Mouse (Mus musculus) urinary bladder, postnatal 10 days (tissue): Measurements from ENCODE around the gene Avil.
A peak's percentile ranks its signal among the peaks of the same experiment; 100 is the strongest.

Experiments used
- DNase-seq: peaks from one replicate; pipeline ENCODE4 v3.0.0; 2022; ENCODE audit warnings: low spot score

The Avil gene

DNA sequence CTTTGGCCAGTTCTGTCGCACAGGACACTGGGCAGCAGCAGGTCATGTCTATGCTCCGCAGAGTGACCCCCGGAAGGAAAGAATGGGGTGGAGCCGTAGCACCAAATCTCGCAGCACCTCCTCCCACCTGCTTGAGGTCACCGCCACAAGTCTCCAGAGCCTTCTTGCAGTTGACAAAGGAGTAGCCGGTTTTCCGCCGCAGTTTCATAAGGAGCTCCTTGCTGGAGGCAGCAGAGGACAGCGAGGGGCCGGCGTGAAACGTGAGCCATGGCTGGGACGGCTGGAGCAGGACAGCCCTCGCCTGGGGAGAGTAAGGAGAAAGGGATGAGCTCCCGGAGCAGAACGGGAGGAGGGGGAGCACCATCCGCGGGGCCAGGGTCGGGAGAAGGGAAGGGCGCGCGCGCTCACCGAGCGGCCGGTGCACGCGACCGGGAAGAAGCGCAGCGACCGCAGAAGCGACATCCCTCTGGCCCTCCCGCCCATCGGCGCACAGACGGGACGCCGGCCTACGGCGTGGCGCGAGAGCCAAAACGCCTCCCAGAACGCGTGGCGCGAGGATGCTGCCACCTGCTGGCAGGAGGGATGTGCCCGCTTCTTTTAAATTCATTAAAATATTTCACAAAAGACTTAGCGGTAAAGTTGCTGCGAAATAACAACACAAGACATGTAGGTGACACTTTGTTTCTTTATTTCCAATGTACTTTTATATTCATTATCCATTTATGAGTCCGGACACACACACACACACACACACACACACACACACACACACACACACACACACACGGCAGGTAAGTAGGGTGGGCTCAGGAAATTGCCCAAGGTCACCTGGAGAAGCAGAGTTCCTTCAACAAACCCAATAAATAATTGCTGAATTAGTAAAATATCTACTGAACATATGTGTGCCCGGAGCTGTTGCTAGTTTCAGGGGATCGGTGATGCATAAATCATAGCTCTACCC is 30.1 kb downstream of the Avil start, which contains the start of gene Tsfm:
TSS of gene Tsfm (minus strand) at position 505 of the 961 bp plus-strand sequence.
- peak; percentile 86 for DNase-seq

DNA sequence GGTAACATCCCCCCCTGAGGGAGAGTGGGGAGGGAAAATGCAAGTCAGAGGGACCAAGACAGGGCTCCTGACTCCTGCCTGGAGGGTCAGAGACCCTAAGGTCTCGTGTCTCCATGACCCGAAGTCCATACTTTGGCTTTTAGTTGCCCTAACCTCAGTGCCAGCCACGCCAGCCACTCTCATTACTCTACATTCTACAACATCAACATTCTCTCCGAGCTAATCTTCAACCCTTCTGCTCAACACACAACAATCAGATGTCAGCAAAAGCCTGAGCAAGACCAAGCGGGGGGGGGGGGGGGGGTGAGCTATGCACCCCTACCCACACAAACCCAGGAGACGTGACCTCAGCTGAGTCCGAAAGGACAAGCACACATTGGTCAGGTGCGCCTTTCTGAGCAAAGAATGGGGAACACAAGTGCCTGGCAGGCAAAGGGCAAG is 32.8 kb downstream of the Avil start:
- DNase-seq = no peak

DNA sequence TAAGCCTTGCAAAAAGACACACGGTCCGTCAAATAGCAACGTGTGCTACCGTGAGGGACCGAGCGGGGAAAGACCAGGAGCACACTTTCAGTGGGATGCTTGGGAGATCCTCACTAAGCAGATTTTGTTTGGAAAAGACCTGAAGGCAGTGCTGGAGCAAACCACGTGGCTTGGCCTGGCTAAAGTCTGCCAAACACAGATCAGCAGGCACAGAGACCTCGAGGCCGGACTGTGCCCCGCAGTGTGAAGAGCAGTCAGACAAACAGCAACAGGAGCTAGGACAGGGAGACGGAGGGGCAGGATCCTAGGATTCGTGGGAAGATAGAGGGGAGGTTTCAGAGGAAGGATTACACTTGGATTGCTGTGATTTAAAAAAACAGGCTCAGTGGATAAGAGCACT is 35.8 kb downstream of the Avil start:
- no peak for DNase-seq

DNA sequence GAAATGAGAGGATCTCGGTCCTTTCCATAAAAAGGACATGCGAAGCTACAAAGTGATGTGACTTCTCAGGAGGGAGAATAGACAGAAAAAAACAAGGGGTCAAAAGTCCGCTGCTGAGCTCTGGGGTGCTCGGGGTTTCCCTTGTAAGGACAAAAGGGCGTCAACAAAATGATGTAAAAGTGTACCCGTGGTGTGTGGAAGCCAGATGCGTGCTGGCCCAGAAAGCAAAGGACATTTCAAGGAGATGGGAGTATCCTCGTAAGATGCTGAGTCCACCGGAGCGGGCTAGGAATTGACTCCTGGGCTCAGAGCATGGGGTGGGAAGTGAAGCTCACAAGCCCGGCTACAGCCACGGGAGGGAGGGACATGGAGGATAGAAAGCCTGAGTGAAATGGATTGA is 37.1 kb downstream of the Avil start:
- no peak for DNase-seq

DNA sequence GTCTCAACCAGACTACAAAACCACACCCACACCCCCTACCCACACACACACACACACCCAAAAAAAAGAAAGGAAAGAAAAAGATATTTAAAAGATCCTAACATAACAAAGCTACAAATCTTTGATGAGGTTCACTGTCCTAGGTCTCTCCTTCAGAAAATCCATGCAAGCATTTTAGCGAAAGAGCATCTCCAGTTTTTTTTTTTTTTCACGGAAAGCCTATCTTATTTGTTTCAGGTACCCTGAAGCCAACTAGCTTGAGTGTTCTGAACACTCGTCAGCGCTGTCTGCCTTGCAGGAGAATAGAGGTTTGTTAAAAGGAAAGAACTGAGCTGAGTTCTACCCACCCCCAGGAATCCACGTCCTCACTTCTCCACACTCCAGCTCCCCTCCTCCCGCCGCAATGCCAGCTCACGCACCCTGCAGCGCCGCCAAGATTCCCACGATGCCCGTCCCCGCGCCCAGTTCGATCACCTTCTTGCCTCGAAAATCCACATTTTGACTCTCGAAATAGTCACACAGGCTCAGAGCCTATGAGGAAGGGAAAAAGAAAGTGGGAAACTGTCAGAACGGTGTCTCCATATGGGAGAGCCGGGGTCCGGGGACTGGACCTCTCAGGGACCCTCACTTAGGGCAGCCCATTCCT is 40.2 kb downstream of the Avil start:
- DNase-seq = no peak

DNA sequence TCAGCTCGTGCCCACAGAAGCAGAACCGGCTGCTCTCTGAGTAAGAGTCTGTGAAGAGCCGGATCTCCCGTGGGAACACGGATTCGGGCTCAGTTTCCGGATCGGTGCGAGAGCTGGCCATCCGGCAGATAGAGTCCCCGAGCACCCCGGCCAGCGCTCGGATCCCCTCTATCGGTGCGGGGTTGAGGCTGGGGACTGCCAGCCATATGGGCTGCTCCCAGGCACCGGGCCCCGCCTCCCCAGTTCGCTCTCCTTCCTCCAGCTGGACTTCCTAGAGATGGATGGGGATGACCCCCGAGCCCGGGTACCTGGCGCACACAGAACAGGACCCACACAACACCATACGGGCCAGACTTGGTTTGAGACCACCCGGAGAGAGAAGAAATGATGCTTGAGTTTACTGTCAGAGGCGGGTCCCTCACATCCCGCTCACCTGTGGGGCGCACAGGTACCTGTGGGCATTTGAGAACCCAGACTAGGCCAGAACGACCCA is 40.8 kb downstream of the Avil start, which contains the start of the genes Mettl1 and Eef1akmt3:
TSS of gene Mettl1 (plus strand) at position 141 of the 493 bp plus-strand sequence.
TSS of gene Eef1akmt3 (minus strand) at position 240 of the 493 bp plus-strand sequence.
- DNase-seq = no peak

DNA sequence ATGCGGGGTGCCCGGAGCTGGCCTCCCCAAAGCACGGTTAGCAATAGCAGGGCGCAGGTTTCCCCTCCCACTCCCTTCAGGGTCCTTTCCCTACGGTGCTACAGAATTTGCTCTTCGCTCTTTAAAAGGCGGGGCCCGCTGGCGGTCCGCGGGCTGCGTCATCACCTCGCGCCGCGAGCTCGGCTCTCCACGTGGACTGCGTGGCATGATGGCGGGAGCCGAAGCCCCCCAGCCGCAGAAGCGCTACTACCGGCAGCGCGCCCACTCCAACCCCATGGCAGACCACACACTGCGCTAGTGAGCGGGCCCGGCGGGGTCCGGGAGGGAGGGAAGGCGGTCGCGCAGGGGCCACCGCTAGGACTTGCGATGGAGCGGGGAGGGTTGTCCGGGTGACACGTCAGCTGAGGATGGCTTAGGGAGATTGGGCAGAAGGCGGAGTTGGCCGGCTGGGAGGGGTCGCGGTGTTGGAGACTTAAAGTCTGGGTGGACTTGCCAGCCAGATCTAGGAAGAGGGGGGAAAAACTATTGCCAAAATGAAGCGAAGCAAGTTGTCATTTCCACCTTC is 41.3 kb downstream of the Avil start:
- DNase-seq = peak; percentile 65

DNA sequence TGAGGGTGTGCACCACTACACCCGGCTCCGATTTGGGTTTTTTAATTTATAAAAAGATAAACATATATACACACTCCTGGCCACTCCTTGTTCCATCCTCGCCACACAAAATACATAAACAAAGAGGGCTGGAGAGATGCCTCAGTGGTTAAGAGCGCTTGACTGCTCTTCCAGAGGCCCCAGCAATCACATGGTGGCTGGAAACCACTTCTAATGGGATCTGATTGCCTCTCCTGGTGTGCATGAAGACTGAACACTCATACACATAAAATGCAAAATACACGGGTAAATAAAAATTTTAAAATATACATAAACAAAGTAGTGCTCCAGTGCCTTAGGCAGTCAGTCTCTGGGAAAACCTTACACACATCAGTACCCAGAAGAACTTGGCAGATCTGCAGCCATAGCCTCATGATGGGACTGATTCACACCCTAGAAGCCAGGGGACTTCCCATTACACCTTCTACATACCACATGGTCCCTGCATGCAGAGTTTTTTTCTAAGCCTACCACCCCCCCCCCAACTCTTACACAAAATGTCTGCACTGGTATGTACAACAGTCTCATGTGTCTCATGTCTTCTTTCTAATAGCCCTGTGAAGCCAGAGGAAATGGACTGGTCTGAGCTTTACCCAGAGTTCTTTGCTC is 42.1 kb downstream of the Avil start:
- no peak for DNase-seq

DNA sequence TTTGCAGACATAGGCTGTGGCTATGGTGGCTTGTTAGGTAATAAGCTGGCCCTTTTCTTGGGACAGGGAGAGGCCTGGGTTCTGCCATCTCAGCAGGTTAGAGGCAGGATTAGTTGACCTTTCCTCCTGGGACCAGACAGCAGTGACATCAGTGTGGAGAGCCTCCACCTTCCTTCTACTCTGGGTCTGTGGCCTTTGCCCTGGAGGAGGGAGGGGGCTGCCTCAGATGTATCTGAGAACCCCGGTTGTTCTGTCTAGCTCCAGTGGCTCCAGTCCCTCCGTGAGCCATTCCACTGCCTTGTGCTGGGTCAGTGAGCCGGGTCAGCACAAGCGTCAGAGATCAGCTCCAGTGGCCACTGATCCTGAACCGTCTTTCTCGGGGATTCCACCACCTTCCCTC is 42.7 kb downstream of the Avil start:
- DNase-seq = no peak

DNA sequence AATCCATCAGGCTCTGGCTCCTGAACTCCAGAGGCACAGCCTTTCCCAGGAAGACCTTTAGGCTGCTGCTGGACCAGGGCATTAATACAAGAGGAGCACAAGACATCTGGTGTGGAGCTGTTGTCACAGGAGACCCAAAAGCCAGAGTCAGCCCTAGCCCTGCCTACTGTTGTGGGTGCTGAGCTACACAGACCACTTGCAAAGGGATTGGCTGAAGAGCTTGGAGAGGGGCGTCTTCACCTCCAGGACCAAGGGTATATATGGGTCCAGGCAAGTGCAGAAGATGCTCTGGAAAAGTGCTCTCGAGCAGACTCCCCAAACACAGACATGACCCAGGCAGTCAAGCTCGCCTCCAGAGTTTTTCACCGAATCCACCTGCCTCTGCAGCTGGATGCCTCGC is 47.4 kb downstream of the Avil start, which contains the start of gene Cyp27b1:
TSS of gene Cyp27b1 (plus strand) at position 297 of the 400 bp plus-strand sequence.
- DNase-seq = no peak

DNA sequence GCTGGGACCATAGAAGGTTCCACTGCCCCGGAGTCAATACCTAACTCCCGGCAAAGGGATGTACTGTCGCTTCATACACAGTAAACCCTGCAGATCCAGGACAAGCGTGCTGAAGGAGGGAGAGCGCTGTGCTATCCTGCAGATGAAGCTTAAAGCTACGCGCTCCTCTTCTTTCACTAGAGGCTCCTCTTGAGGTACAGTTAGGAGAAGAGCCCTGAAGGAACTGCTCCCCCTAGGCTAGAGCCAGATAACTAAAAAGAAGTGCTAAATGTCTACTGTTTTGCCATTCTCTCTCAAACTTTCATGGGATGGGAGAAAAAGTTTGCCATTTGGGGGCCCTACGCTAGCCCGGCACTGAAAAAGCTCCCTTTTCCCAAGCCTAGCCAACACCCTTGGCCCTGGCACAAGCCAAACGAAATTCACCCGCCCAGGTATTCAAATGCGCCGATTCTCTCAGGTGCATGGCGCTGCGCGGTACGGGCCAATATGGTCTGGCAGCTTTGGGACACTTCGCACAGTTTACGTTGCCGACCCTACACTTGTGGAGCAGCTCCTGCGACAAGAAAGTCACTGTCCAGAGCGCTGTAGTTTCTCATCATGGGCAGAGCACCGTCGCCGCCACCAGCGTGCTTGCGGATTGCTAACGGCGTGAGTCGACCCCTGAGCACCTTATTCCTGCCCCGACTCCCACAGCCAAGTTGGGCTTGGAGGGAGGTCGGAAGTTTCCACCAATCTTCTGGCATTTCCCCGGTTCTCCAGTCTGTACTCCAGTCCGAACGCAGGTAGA is 48.3 kb downstream of the Avil start:
- no peak for DNase-seq

DNA sequence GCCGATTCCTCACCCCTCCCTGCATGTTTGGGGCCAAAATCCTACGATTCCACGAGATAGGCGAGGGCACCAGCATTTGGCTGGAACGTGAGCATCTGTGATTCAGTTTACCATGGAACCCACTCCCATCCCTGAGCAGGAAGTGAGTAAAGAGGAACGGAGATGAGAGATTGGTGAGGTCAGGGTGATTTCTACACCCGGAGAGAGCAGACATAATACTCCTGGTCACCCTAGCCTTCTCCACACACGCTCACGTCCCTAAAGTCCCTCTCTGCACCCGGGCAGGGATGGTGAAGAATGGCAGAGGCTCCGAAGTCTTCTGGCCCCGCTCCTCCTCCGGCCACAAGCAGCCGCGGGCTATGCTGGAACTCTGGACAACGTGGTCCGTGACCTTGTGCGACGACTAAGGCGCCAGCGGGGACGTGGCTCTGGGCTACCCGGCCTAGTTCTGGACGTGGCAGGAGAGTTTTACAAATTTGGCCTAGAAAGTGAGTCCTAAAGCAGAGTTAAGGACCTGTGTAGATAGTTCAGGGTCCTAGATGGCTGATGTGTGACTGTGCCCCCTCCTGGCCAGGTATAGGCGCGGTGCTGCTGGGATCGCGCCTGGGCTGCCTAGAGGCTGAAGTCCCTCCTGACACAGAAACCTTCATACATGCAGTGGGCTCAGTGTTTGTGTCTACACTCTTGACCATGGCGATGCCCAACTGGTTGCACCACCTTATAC is 49.0 kb downstream of the Avil start:
- no peak for DNase-seq

DNA sequence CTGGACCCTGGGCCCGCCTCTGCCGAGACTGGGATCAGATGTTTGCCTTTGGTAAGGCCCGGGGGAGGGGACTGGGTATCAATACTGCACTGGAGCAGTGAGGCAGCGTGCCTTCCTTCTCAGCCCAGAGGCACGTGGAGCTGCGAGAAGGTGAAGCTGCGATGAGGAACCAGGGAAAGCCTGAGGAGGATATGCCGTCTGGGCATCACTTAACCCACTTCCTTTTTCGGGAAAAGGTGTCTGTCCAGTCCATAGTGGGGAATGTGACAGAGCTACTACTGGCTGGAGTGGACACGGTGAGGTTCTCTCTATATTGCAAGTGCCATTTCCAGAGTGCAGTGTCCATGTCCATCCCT is 49.6 kb downstream of the Avil start:
- no peak for DNase-seq

DNA sequence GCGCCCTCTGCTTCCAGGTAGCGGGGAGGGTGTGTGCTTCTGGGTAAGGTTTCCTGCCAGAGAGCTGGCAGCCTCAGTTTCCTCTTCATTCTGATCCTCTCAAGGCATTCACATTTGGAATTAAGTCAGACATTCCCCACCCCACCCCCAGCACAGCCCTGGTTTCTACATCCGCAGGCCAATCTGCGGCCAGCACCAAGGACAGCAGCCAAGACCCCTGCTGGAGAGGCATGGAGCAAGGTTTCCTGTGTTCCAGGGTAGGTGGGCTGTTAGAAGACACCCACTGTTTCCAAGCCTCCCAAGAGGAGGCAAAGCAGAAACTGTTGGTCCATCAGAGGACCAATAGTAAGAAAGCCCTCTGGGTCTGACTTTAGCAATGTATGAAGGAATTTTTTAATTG is 54.1 kb downstream of the Avil start:
- DNase-seq = no peak

DNA sequence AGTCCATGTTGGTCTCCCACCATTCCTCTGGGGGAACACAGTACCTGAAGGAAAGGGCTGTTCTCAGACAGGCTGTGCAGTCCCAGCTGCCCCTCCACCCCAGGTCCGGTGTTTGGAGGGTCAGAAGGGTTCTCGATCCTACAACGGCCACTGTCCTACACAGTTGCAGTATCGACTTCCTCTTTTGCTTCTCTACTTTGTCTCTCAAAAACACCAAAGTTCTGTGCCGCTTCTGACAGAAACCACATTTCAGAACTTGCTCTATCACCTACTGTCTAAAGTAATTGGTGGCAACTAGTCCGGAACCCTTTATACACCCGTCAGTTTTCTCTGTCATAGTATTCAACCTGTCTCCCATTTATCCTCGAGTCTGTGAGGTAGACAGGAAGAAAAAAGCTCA is 54.9 kb downstream of the Avil start:
- no peak for DNase-seq

DNA sequence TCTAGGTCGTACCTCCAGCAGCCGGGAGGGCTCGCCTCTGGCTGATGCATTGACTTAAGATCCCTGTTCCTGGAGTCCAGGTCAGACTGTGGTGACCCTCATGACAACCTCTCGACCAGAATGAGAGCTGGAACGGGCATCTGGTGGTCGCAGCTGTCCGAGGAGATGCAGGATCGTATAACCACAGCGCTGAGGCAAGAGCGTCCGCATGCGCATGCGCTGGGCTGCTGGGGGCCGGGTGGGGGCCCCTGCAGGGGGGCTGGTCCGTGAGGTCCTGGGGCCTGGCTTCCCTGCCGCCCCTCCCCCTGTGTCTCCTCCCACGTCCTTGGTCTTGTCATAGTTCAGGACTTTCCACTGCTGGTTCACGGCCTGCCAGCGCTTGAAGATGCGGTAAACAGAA is 56.0 kb downstream of the Avil start:
- no peak for DNase-seq

DNA sequence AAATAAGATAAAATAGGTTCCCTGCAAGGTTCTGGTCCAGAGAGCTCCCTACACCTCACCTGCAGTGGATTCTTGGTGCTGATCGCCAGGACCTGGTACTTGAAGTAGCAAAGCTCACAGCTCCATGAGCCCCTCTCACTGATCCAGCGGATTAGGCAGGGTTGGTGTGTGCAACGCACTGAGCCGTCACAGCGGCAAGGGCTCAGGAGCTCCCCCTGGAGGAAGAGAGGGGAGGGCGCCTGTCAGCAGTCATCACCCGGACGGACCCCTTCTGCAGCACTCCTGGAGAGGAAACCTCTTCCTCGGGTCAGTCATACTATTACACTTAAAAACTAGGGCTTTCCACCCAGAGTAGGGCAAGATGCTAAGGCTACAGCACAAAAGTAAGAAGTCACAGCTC is 57.7 kb downstream of the Avil start:
- no peak for DNase-seq

DNA sequence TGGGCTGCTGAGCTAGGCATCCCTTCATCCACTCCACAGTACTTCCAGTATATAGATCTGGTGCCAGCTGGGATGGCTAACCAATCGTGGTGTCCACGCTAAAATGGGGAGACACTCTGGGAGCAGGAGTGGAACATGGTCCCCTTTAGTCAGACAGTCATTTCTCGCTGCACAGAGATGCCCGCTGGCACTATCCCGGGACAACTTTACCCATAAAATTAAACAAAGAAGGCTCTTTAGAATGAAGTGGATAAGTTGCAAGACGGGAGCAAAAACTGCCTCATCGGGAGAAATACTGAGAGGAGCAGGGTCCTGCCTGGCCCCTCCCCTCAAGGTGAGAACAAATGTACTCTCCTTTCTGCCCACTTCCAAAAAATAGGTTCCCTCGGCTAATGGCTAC is 58.2 kb downstream of the Avil start:
- no peak for DNase-seq

DNA sequence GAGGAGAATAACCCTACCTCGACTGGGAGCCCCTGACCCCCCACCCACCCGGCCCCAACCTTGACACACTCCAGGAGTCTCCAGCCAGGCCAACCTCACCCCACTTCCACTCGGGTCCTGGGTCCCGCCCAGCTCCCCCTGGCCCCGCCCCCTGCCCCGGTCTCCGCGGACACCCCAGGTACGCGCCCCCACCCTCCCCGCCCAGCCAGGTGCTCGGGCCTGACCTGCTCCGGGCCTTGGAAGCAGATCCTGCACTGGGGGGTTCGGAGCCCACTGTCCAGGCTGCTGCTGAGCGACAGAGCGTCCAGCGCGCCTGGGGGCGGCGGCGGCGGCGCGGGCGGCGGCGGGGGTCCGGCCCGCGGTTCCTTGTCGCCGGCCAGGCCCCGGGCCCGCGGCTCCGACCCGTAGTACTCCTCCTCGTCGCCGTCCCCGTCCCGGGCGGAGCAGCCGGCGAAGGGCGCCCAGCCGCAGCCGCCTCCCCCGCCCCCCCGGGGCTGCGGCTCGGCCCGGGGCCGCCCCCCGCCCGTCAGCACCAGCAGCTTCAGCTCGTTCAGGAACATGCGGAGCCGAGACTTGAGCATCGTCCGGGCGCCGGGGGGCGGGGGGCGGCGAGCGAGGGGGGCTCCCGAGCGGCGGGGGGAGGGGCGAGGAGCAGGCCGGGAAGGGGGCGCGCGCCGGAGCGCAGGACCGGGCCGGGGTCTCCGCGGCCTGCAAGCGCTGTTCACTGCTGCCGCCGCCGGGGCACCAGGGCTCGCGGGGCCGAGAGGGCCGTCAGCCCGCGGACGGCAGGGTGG is 58.9 kb downstream of the Avil start:
- DNase-seq = no peak
